Mouse (Mus musculus) pancreas, adult 10 weeks (tissue): ENCODE data around the gene 2410015M20Rik. TPM values are rescaled to one million over a fixed set of nuclear protein-coding genes. Genes with fewer than 3 reads are reported as not detected.

Experiments
- polyA plus RNA-seq: library from polyadenylated mRNA; stranded (reverse); fragments of 350-450 nt; fragmentation: Illumina TruSeq; extraction: RNeasy Lipid Tissue Mini Kit (QIAGEN cat#74804); gene quantifications from one replicate; pipeline ENCODE4 v1.2.3, GENCODE M21; 2015; ENCODE audit warnings: low read depth, low replicate concordance; ENCODE audit not compliant: insufficient read depth

2410015M20Rik gene
- polyA plus RNA-seq = 41.6 TPM

GRCm38 (mm10) chr17:56609452-56610171 lies at the start of gene 2410015M20Rik:
TSS of gene 2410015M20Rik (minus strand) at chr17:56609771.

DNA sequence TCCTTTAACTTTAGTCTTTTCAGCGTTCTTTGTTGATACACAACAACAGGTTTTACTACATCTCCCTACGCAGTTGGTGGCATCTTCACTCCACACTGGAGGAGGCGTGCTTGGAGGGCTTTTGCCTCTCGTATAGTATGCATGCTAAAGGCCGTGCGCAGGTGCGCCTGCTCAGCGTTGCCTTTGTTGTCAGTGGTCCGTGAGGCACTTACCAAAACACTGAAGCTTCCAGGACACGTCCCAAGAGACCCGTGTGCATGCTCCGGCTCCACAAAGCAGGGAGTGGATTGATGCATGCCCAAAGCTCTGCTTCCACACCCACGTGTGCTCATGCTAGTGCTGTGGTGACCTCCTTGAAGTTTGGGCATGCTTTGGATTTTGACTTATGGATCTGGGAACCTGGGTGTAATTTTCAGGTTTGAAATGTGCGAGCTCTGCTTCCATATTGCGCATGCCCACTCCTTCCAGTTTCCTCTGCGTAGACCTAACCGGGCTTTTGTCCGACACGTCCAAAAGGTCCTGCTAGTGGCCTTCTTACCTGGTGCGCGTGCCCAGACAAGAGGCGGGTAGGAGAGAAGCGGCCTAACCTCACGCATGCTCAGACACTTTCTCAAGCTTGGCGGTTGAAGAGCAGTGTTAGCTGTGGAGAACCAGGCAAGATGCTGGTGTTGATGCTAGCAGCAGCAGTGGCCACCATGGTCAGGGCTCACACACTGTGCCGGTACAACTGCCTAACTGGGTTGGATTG lies 18.1 kb upstream of the 2410015M20Rik start, which contains the start of gene Catsperd:
TSS of gene Catsperd (plus strand) at position 614 of the 748 bp plus-strand sequence.

DNA sequence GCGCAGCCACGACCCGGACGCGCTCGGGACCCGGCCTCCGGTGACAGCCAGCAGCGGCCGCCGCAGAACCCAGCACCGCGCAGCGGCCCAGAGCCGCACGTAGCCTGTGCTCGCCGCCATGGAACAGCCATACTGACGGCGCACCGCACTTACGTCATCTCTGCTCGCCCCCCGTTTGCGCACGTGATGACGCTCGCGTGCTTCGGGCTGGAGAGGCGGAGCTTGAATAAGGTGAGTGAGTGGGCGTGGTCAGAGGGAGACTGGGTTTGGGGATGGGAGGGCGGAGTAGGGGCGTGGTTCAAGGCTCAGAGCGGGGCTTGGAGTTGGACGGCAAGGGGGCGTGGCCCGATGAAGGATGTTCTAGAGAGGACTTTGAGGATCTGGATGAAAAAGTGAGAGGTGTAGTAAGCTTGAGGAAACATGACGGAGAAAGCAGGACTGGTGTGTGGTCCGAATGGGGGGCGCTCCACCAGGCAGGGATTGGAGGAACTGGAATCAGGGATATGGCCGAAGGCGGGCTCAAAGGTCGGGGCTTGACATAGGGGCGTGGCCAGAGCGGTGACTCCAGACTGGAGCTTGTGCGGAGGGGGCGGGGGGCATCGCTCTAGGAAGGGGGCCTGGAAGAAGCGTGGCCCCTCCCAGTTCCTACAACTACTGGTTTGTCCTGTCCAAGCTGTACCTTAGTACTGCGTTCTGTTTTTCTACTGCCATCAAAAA lies 17.3 kb upstream of the 2410015M20Rik start, which contains the start of gene Lonp1:
TSS of gene Lonp1 (minus strand) at position 134 of the 717 bp plus-strand sequence.

GRCm38 (mm10) chr17:56613236-56613844 lies 3.8 kb upstream of the 2410015M20Rik start, which contains the start of gene Rpl36:
TSS of gene Rpl36 (plus strand) at chr17:56613416.

DNA sequence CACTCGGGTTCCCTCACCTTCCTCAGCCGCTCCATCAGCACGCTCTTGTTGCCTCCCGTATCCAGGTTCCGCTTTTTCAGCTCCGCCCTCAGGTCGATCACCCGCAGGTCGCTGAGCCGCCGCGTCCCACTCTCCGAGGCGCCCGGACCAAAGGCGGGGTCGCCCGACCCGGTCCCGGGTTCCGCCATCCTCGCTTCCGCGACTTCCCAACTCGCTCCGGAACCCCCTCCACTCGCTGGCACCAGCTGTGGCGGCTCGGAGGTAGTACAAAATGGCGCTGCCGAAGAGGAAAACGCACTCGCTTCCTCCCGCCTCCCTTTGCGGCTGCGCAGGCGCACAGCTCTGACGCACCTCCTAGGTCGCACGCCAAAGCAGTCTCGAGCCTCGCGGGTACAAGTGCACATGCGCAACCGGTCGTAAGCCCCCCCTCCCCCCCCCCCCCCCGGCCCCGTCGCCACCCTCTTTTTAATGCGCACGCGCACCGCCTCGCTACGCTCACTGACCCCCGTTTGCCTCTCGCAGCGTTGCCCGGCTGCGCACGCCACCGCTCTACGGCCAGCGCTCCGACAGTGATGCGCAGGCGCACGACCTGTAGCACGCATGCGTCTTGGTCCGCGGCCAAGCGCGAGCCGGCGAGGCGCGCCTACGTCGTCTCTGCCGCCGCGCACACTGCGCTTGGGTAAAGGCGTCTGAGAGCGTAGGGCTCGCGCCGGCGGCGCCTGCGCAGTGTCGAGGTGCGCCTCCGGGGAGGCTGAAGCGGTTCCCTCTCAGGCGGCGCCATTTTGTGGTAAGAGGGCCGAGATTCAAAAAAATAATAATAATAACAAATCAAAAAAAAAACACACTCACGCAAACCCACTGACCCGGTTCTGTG lies 25.1 kb downstream of the 2410015M20Rik start, which contains the start of the genes Safb2 and Safb:
TSS of gene Safb2 (minus strand) at position 329 of the 874 bp plus-strand sequence.
TSS of gene Safb (plus strand) at position 569 of the 874 bp plus-strand sequence.

Other genes starting within 250 kb of the 2410015M20Rik start
- 11.7 TPM for gene Ptprs, start 133.3 kb downstream of the 2410015M20Rik start, polyA plus RNA-seq
- not detected for gene Znrf4, start 97.3 kb downstream of the 2410015M20Rik start, polyA plus RNA-seq
- 1.6 TPM for gene Gm20219, start 55.4 kb downstream of the 2410015M20Rik start, polyA plus RNA-seq
- 77.0 TPM for gene Safb2, start 25.2 kb downstream of the 2410015M20Rik start, polyA plus RNA-seq
- gene Safb, start 24.9 kb downstream of the 2410015M20Rik start, polyA plus RNA-seq = 55.8 TPM
- gene Rpl36, start 3.6 kb upstream of the 2410015M20Rik start, polyA plus RNA-seq = 608 TPM
- gene Lonp1, start 17.1 kb upstream of the 2410015M20Rik start, polyA plus RNA-seq = 10.3 TPM
- 1.2 TPM for gene Catsperd, start 18.4 kb upstream of the 2410015M20Rik start, polyA plus RNA-seq
- 21.7 TPM for gene Ranbp3, start 63.5 kb upstream of the 2410015M20Rik start, polyA plus RNA-seq
- gene Ndufa11, start 108.0 kb upstream of the 2410015M20Rik start, polyA plus RNA-seq = 59.4 TPM
- gene Vmac, start 108.3 kb upstream of the 2410015M20Rik start, polyA plus RNA-seq = 9.3 TPM
- gene Nrtn, start 147.8 kb upstream of the 2410015M20Rik start, polyA plus RNA-seq = 3.2 TPM
- 13.9 TPM for gene Dus3l, start 155.0 kb upstream of the 2410015M20Rik start, polyA plus RNA-seq
- gene Prr22, start 160.5 kb upstream of the 2410015M20Rik start, polyA plus RNA-seq = not detected
- gene Rfx2, start 221.2 kb upstream of the 2410015M20Rik start, polyA plus RNA-seq = 2.0 TPM